Mouse (Mus musculus) limb, embryonic 13.5 days (tissue): ENCODE data around the gene Pcgf2. TPM values are rescaled to one million over a fixed set of nuclear protein-coding genes. Genes with fewer than 3 reads are reported as not detected.
"Not testable (repeated sequence)": the region's sequence is repeated elsewhere in the genome, so short reads cannot be mapped to it uniquely, and the experiment has no call there.

ENCODE experiments used
- ATAC-seq: fragments of 200-750 bp; cut with Nextera tagmentation; 2 replicates; pipeline ENCODE4 v1.8.0; 2017; ENCODE audit warnings: low read depth, moderate number of reproducible peaks, moderate TSS enrichment; ENCODE audit not compliant: low FRiP score
- H3K27ac ChIP-seq: fragments of 300-500 bp; sonication (generic); 2 replicates; pipeline ENCODE4 v1.5.1; 2015; ENCODE audit warnings: inconsistent platforms, mild to moderate bottlenecking, moderate library complexity
- H3K27me3 ChIP-seq: fragments of 300-500 bp; sonication (generic); 2 replicates; pipeline ENCODE4 v1.6.1; 2015; ENCODE audit warnings: mild to moderate bottlenecking, inconsistent platforms
- H3K36me3 ChIP-seq: fragments of 300-500 bp; sonication (generic); 2 replicates; pipeline ENCODE4 v1.6.1; 2015; ENCODE audit warnings: inconsistent platforms, mild to moderate bottlenecking, moderate library complexity
- H3K4me1 ChIP-seq: fragments of 300-500 bp; sonication (generic); 2 replicates; pipeline ENCODE4 v1.6.1; 2015; ENCODE audit warnings: inconsistent platforms
- H3K4me2 ChIP-seq: fragments of 300-500 bp; sonication (generic); replicated peaks from 2 replicates; pipeline ENCODE4 v1.6.1; 2015; ENCODE audit warnings: inconsistent platforms, mild to moderate bottlenecking, moderate library complexity
- H3K4me3 ChIP-seq: fragments of 300-500 bp; sonication (generic); 2 replicates; pipeline ENCODE4 v1.5.1; 2015; ENCODE audit warnings: moderate library complexity, mild to moderate bottlenecking, inconsistent platforms
- H3K9ac ChIP-seq: fragments of 300-500 bp; sonication (generic); 2 replicates; pipeline ENCODE4 v1.6.1; 2015; ENCODE audit warnings: mild to moderate bottlenecking, inconsistent platforms
- H3K9me3 ChIP-seq: fragments of 300-500 bp; sonication (generic); 2 replicates; pipeline ENCODE4 v1.6.1; 2016; ENCODE audit warnings: inconsistent platforms
- WGBS: fragments of 180-500 bp; shearing (Covaris S2); methylation state at CpG from one replicate; pipeline ENCODE4 v1.1.7; 2015; 5-methylcytosine and 5-hydroxymethylcytosine counted together
- microRNA-seq: library from miRNA; unstranded; fragments of <30 nt; microRNA quantifications from one replicate; pipeline ENCODE4, GENCODE M21; 2016
- polyA plus RNA-seq: library from polyadenylated mRNA; unstranded; fragments of >200 nt; fragmentation: Nextera tagmentation; extraction: Ambion mirVana; gene quantifications from 2 replicates; pipeline ENCODE4 v1.2.1, GENCODE M21; 2015

Pcgf2 gene
- polyA plus RNA-seq, 1 experiment from 2014 or later, result 21.3 TPM

DNA sequence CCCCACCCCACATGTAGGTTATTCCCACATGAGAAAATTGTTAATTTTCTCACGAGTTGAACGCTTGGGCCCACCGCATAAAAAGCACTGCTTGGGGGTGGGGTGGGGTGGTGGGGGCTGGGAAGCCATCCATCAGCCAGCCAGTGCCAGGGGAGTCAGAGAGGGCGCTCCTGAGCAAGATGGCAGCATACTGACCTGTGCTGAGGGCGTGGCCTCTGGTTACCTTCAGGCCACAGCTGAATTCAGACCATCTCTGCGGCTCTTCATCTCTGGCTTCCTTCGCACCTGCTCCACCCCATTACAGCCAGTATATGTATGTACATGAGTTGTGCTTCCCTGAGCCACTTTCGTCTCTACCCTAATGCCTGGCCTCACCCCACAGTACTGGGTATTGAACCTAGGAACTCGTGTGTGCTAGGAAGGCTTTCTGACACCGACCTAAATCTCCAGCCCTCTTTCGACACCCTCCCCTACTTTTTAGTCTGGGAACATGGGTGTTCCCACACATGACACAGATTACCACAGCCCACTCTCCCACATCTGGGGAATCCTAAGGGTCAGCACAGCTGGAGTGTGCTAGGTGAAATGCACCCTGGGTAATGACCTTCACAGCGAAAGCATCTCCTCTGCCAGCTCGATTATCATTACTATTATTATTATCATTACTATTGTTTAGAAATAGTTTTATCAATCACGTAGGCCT is 43.9 kb downstream of the Pcgf2 start:
- WGBS, result 75% methylated on average over 14 of the region's 14 CpGs
- peaks cover 9% of the 10 kb centered on the region for H3K27me3 ChIP-seq
- ATAC-seq, result no peak

DNA sequence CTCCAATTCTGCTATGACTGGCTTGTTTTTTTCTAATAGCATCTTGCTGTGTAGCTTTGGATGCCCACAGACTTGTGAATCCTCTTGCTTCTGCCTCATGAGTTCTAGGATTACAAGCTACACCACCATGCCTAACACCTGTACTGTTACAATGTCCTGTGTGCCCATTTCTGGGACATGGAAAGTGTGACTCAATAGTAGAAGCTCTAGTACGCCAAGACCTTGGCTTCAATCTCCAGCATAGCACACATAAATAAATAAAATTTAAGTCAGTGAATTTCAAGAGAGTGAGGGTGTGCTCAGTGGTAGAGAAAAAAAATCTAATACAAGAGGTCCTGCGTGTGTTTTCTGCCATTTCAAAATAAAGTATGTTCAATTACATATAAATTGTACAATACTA is 46.1 kb downstream of the Pcgf2 start:
- H3K4me2 ChIP-seq, result no peak overlapping the region
- no peak overlapping the region for H3K9ac ChIP-seq
- peaks cover 3% of the 10 kb centered on the region; the same call in 1 of the 2 replicates for H3K9me3 ChIP-seq
- 90% methylated on average over 2 of the region's 2 CpGs for WGBS
- no peaks in the 10 kb centered on the region for H3K36me3 ChIP-seq
- peaks cover 10% of the 10 kb centered on the region for H3K4me1 ChIP-seq
- no peak overlapping the region for H3K4me3 ChIP-seq
- no peak for ATAC-seq
- H3K27me3 ChIP-seq, result no peaks in the 10 kb centered on the region
- no peak overlapping the region for H3K27ac ChIP-seq

More for the DNA sequence above, 43.9 kb downstream of the Pcgf2 start:
- Histone ChIP-seq H3K9ac (no peak overlapping the region), H3K4me2 (no peak overlapping the region), H3K9me3 (peaks cover 3% of the 10 kb centered on the region; the same call in 1 of the 2 replicates), H3K27ac (no peak overlapping the region), H3K36me3 (no peaks in the 10 kb centered on the region), H3K4me1 (peaks cover 22% of the 10 kb centered on the region), H3K4me3 (no peak overlapping the region)

DNA sequence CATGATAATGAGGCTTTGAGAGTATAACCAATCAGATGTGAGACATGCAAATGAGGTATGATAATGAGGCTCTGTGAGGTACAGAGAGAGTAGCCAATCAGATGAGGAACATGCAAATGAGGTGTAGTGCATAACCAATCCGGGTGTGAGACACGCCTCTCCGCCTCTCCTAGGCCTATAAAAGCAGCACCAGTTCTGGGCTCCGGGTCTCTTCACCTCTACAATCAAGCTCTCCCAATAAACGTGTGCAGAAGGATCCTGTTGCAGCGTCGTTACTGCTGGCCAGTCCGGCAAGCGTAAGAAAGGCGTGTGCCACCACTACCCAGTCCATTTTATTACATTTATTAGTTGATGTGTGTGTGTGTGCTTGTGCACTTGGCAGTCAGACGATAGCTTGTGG is 46.9 kb downstream of the Pcgf2 start:
- not testable (repeated sequence) for H3K27ac ChIP-seq, H3K4me1 ChIP-seq, H3K9me3 ChIP-seq, H3K9ac ChIP-seq, H3K27me3 ChIP-seq, H3K4me2 ChIP-seq, H3K36me3 ChIP-seq, H3K4me3 ChIP-seq, ATAC-seq
- 80% methylated on average over 11 of the region's 11 CpGs for WGBS

DNA sequence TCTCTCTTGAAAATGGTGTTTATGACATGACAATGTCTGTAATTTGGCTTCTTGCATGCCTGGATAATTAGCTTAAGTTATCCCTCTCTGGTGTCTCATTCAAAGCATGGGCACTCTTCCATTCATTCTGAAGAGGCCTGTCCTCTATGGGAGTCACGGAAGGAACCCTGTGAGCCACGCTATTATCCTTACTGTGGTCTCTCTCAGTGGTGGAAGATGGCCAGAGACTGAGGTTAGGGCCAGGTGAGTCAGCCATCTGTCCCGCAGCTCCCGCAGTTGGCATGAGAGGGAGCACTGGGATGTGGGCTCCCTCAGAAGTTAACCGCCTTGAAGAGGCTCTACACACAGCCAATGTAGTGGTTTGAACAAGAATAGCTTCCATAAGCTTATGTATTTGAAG is 50.0 kb downstream of the Pcgf2 start:
- no peaks in the 10 kb centered on the region for H3K36me3 ChIP-seq
- ATAC-seq, result no peak

DNA sequence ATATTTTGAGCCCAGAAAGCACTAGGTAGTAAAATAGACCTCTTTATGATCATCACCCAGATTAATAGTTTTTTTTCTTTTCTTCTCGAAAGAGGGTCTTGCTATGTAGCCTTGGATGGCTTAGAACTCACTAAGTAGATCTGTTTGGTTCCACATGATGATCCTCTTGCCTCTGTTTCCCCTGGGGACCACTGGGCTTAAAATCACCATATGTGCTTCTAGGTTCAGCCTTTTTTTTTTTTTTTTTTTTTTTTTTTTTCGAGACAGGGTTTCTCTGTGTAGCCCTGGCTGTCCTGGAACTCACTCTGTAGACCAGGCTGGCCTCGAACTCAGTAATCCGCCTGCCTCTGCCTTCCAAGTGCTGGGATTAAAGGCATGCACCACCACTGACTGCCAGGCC is 51.8 kb downstream of the Pcgf2 start:
- not testable (repeated sequence) for H3K9me3 ChIP-seq, H3K27ac ChIP-seq, H3K4me1 ChIP-seq, H3K4me3 ChIP-seq, H3K4me2 ChIP-seq, H3K27me3 ChIP-seq, H3K9ac ChIP-seq, ATAC-seq, H3K36me3 ChIP-seq
- WGBS, result 80% methylated on average over 4 of the region's 4 CpGs

More for the DNA sequence above, 50.0 kb downstream of the Pcgf2 start:
- Histone ChIP-seq H3K27me3 (no peaks in the 10 kb centered on the region), H3K4me1 (peaks cover 4% of the 10 kb centered on the region; the same call in 1 of the 2 replicates), H3K9me3 (peaks cover 3% of the 10 kb centered on the region; the same call in 1 of the 2 replicates), H3K4me2 (no peak overlapping the region), H3K27ac (no peak overlapping the region), H3K9ac (no peak overlapping the region), H3K4me3 (no peak overlapping the region)
- 52% methylated on average over 5 of the region's 5 CpGs for WGBS

DNA sequence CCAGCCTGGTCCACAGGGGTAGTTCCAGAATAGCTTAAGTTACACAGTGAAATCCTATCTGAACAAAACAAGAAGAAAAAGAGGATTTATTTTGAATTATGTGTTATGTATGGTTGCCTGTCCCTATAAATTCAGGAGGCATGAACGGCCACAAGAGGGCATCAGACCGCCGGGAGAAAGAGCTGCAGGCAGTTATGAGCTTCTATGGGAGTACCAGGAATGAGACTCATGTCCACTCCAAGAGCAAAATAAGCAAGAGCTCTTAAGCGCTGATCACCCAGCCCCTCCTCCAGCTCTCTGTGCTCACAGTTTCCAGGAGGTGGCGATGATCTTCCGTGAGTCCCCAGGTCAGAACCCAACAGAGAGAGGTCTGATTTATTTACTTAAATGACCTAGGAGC is 55.5 kb downstream of the Pcgf2 start:
- 0 out of 2 replicates have a peak, but pooled peaks cover under 1% of the 10 kb centered on the region for H3K4me1 ChIP-seq
- H3K27me3 ChIP-seq, result no peaks in the 10 kb centered on the region
- no peak overlapping the region for H3K4me2 ChIP-seq
- 2% methylated on average over 6 of the region's 6 CpGs for WGBS
- no peak overlapping the region for H3K4me3 ChIP-seq
- no peak overlapping the region for H3K27ac ChIP-seq
- no peaks in the 10 kb centered on the region for H3K36me3 ChIP-seq
- no peak for ATAC-seq
- H3K9me3 ChIP-seq, result no peaks in the 10 kb centered on the region
- H3K9ac ChIP-seq, result no peak overlapping the region

DNA sequence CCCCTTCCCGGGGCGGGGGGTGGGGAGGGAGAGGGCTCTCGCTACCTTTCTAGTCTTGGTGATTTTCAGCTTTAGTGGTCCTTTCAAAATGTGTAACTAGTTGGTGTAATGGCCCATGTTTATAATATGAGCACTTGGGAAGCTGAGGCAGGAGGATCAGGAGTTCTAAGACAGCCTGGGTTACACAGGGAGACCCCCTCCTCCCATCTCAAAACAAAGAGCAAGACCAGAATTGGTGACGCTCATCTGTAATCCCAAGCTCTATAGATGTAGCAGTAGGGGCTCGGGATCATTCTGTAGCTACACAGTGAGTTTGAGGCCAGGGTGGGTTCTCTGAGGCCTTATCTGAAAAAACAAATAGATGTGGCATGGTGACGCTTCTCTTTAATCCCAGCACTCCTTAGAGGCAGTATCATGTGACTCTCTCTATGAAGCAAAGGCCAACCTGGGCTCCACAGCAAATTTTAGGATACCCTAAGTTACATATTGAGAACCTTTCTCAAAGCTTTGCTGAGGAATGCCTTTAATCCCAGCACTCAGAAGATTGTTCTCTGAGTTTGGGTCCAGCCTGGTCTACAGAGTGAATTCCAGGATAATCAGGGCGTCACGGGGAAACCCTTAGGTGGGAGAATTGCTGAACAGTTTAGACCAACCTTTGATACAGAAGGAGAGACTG is 56.8 kb downstream of the Pcgf2 start:
- Histone ChIP-seq H3K4me3 (no peak overlapping the region), H3K27me3 (no peaks in the 10 kb centered on the region), H3K4me2 (no peak overlapping the region), H3K9me3 (no peaks in the 10 kb centered on the region), H3K9ac (no peak overlapping the region), H3K4me1 (no peaks in the 10 kb centered on the region), H3K36me3 (no peaks in the 10 kb centered on the region), H3K27ac (no peak overlapping the region)
- no peak for ATAC-seq
- WGBS, result 88% methylated on average over 8 of the region's 8 CpGs

DNA sequence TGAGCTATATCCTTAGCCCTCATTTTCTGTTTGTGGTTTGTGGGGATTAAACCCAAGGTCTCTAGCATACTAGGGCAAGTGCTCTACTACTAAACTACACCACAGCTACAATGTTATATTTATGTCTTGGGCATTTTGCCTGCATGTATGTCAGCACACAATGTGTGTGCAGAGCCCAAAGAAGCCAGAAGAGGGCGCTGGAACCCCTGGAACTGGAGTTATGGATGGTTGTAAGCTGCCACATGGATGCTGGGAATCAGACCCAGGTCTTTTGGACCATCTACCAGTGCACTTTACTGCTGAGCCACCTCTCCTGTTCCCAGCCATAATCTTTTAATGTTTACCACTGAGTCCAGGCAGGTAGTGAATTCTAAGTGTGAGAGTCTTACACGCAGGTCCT is 57.6 kb downstream of the Pcgf2 start:
- H3K27ac ChIP-seq, result no peak overlapping the region
- ATAC-seq, result no peak
- 46% methylated on average over 2 of the region's 2 CpGs for WGBS
- H3K4me1 ChIP-seq, result no peaks in the 10 kb centered on the region
- H3K9me3 ChIP-seq, result no peaks in the 10 kb centered on the region
- H3K4me3 ChIP-seq, result no peak overlapping the region
- H3K9ac ChIP-seq, result no peak overlapping the region
- H3K36me3 ChIP-seq, result no peaks in the 10 kb centered on the region
- H3K27me3 ChIP-seq, result no peaks in the 10 kb centered on the region
- H3K4me2 ChIP-seq, result no peak overlapping the region

DNA sequence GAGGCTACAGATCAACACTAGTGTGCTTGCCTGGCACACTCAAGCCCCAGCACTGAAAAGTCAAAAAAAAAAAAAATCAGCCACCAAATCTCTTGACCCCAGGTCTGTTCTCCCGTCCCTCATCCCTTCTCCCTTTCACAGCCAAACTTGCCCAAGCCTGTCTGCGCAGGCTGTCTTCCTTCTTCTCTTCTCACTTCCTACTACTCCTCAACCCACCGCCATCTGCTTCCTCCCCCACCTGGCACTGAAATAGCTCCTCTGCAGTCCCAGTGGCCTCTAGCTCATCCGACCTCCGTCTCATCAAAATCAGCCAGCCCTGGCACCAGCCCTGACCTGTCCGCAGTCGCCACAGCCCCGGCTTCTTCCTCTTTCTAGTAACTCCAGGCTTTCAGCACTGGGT is 58.6 kb downstream of the Pcgf2 start:
- no peak overlapping the region for H3K9ac ChIP-seq
- H3K36me3 ChIP-seq, result no peaks in the 10 kb centered on the region
- H3K4me2 ChIP-seq, result no peak overlapping the region
- no peak overlapping the region for H3K4me3 ChIP-seq
- no peaks in the 10 kb centered on the region for H3K9me3 ChIP-seq
- H3K27me3 ChIP-seq, result no peaks in the 10 kb centered on the region
- H3K4me1 ChIP-seq, result no peaks in the 10 kb centered on the region
- no peak for ATAC-seq
- WGBS, result 63% methylated on average over 8 of the region's 8 CpGs
- no peak overlapping the region for H3K27ac ChIP-seq

Small RNA genes lying within 50 kb of the gene (microRNA-seq; reads per million reads assigned to microRNA genes)
- gene Gm24158 (not detected), gene Mir6927 (not detected), gene Mir8102 (not detected)

Other genes starting within 250 kb of the Pcgf2 start
- 1.1 and 1.5 TPM in 2 replicates for gene 4933428G20Rik, start 200.2 kb downstream of the Pcgf2 start, polyA plus RNA-seq
- 0.32 and 0.48 TPM in 2 replicates for gene Srcin1, start 124.3 kb downstream of the Pcgf2 start, polyA plus RNA-seq
- 3.5 and 4.6 TPM in 2 replicates for gene Epop, start 70.8 kb downstream of the Pcgf2 start, polyA plus RNA-seq
- 2.9 and 3.3 TPM in 2 replicates for gene Mllt6, start 37.1 kb downstream of the Pcgf2 start, polyA plus RNA-seq
- gene Cisd3, start 14.7 kb downstream of the Pcgf2 start, polyA plus RNA-seq, result 11.2 and 13.5 TPM in 2 replicates
- gene Psmb3, start 2.9 kb upstream of the Pcgf2 start, polyA plus RNA-seq, result 490 and 497 TPM in 2 replicates
- 2.8 and 3.3 TPM in 2 replicates for gene Pip4k2b, start 44.2 kb upstream of the Pcgf2 start, polyA plus RNA-seq
- 21.0 and 23.3 TPM in 2 replicates for gene Cwc25, start 66.1 kb upstream of the Pcgf2 start, polyA plus RNA-seq
- 0.83 TPM in 1 of 2 replicates, not detected in the other for gene 1700001P01Rik, start 75.4 kb upstream of the Pcgf2 start, polyA plus RNA-seq
- gene Rpl23, start 81.9 kb upstream of the Pcgf2 start, polyA plus RNA-seq, result 547 and 558 TPM in 2 replicates
- 128 and 138 TPM in 2 replicates for gene Lasp1, start 98.5 kb upstream of the Pcgf2 start, polyA plus RNA-seq
- 11.7 and 12.5 TPM in 2 replicates for gene B230217C12Rik, start 140.3 kb upstream of the Pcgf2 start, polyA plus RNA-seq
- 0.37 and 0.63 TPM in 2 replicates for gene Fbxo47, start 183.7 kb upstream of the Pcgf2 start, polyA plus RNA-seq